Mouse (Mus musculus): Measurements from ENCODE around the gene Gm10428. TPM values are rescaled to one million over a fixed set of nuclear protein-coding genes. Genes with fewer than 3 reads are reported as not detected.

Gene Gm10428
- polyA plus RNA-seq (2012; rRNA removed): not detected in 2 replicates

GRCm38 (mm10) chr11:62752780-62753179 lies at the start of gene Gm10428:
Gene Gm10428, plus strand, starts transcription at chr11:62753100.

DNA sequence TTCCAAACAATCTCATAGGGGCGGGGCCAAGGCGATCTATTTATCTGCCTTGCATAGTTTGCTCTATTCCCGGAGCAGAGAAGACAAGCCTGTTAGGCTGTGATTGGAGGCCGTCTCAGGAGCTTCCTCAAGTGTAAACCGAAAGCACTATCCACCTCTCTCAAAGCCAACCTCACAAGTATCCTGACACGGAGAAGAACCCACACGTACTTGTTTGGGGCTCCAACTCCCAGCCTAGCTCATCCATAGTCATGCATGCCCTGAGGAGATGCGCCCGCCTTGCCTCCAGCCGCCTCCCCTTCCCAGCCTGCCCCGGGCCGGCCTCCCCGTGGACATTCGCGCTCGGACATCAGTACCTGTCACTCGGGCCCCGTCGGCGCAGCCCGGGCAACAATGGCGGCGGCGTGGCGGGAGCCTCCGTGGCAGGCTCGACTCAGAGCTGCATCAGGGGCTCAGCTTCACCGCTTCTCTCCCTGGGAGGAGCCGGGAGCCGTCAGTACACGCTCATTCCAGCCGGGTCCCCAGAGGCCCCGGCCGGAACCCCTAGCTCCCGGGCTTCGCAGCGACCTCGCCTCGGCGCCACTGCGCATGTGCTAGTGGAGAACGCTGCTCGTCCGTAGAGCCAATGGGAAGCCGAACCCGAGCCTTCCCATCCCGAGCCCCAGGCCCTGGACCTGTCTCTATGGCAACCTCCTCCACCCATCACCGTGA lies 21.4 kb upstream of the Gm10428 start, which contains the start of gene Zfp287:
TSS of gene Zfp287 (minus strand) at position 595 of the 711 bp plus-strand sequence.

GRCm38 (mm10) chr11:62788935-62789616 lies 36.2 kb downstream of the Gm10428 start, which contains the start of gene Zfp286:
Gene Zfp286, minus strand, starts transcription at chr11:62789462.

Other genes starting within 250 kb of the Gm10428 start
- gene Cenpv, start 213.8 kb upstream of the Gm10428 start, polyA plus RNA-seq (2012; rRNA removed): 73.2 and 94.6 TPM in 2 replicates
- gene Ubb, start 201.9 kb upstream of the Gm10428 start, polyA plus RNA-seq (2012; rRNA removed): 1,880 and 1,997 TPM in 2 replicates
- 16.8 and 16.9 TPM in 2 replicates for gene Trpv2, start 178.6 kb upstream of the Gm10428 start, polyA plus RNA-seq (2012; rRNA removed)
- gene Lrrc75a, start 104.6 kb upstream of the Gm10428 start, polyA plus RNA-seq (2012; rRNA removed): 56.1 and 58.1 TPM in 2 replicates
- gene Mmgt2, start 104.4 kb upstream of the Gm10428 start, polyA plus RNA-seq (2012; rRNA removed): 79.6 and 85.9 TPM in 2 replicates
- 1.7 and 1.9 TPM in 2 replicates for gene Zfp287, start 21.2 kb upstream of the Gm10428 start, polyA plus RNA-seq (2012; rRNA removed)
- 1.3 and 1.4 TPM in 2 replicates for gene Zfp286, start 36.4 kb downstream of the Gm10428 start, polyA plus RNA-seq (2012; rRNA removed)
- 3.5 and 3.6 TPM in 2 replicates for gene Trim16, start 67.1 kb downstream of the Gm10428 start, polyA plus RNA-seq (2012; rRNA removed)
- gene Fbxw10, start 94.0 kb downstream of the Gm10428 start, polyA plus RNA-seq (2012; rRNA removed): 0.40 and 0.48 TPM in 2 replicates
- 10.6 and 10.8 TPM in 2 replicates for gene Tvp23b, start 126.4 kb downstream of the Gm10428 start, polyA plus RNA-seq (2012; rRNA removed)
- gene Cdrt4, start 198.1 kb downstream of the Gm10428 start, polyA plus RNA-seq (2012; rRNA removed): not detected in 2 replicates

Measured in ovary, adult 2 months (tissue).